Mouse (Mus musculus): Measurements from ENCODE around the gene Spin2c. TPM values are rescaled to one million over a fixed set of nuclear protein-coding genes. Genes with fewer than 3 reads are reported as not detected.

Spin2c gene
- polyA plus RNA-seq (2012; rRNA removed) = 15.8 and 19.7 TPM in 2 replicates

DNA sequence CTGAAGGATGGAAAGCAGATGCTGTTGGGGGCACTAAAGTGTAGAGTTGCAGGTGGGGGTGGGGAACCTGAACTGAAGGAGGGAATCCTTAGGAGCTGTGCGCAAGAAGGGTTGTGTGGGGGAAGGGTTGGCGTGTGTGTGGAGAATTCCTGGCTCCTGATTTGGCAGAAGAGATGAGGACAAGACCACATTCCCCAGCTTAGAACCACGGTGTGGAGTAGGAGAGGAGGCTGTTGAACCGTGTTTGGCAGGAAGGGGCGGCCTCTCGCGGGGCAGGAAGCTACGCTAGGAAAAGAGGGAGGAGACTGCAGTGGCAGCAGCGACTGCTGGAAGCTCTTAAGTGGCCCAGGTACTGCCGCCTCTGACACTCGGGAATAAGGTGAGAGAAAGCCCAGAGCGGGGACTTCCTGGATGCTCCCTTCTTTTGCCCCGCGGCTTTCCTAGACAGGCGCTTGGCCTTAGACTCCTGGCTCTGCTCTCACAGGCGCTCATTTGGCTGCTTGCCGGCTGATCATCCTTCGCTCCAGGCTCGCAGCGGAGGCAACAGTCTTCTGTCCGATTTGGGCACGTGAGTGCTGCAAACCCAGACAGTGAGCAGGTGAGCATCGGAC lies at the start of gene Spin2c:
Spin2c (plus strand) TSS at position 275 of the 611 bp plus-strand sequence.

Other genes with a start within 250 kb of the Spin2c start
- gene Kctd12b, start 135.8 kb upstream of the Spin2c start, polyA plus RNA-seq (2012; rRNA removed) = 2.8 and 3.3 TPM in 2 replicates
- gene Nbdy, start 108.6 kb upstream of the Spin2c start, polyA plus RNA-seq (2012; rRNA removed) = 109 and 112 TPM in 2 replicates
- not detected in 2 replicates for gene Samt1, start 180.4 kb downstream of the Spin2c start, polyA plus RNA-seq (2012; rRNA removed)
- not detected in 2 replicates for gene 4921511M17Rik, start 201.6 kb downstream of the Spin2c start, polyA plus RNA-seq (2012; rRNA removed)
- gene Gm10057, start 222.8 kb downstream of the Spin2c start, polyA plus RNA-seq (2012; rRNA removed) = not detected in 2 replicates